In the genomic region with DNA sequence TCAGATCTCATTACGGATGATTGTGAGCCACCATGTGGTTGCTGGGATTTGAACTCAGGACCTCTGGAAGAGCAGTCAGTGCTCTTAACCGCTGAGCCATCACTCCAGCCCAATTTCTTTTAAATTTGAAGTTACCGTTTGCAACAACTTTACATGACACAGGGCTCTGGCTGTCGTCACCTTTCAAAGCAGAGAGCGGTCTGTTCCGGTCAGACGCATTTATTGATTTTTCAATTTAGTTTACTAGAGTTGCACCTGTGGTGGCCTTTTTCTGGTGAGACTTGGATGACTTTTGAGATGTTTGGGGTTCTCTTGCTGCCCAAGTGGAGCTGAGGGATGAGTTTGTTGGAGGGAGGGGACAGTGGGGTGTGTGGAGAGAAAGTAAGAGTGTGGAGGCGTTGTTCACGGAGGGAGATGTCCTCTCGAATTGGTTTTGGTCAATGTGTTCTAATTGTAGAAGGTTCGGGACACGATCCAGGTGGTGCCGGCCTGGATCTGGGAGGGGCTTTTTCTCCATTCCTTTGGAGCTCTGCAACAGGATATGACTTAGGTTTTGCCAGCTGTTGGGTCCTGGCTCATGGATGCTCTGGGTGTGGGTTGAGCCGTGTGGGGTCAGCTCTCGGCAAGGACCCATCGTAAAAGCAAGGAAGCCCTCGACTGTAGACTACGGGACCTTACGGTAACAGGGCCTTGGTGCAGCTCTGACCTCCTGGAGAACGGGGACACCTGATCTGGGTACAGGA, we compare ENCODE assay signal across 15 mouse cellular contexts. TPM values are rescaled to one million over a fixed set of nuclear protein-coding genes. Genes with fewer than 3 reads are reported as not detected.
DNase-seq lines count a peak whose midpoint lies in the region; ATAC-seq and TF ChIP-seq lines count a peak whose summit lies in the region.
"Had no signal": no experiment of that assay in that cellular context is flagged by ENCODE, and none has a peak within 500 bp of the region (broad histone marks: within the 10 kb centered on the region; RNA-seq: fewer than 3 reads in every experiment).

No protein-coding gene starts in this region.

- no peak for TF ChIP-seq POLR2A in small intestine, adult 2 months (IDR thresholded peaks at IDR 0.05; ENCODE audit: low read depth, low read length)

- H3K36me3 ChIP-seq in heart, embryonic 10.5 days: peaks cover 2% of the 10 kb centered on the region; the same call in 1 of the 2 replicates
- H3K36me3 ChIP-seq in C2C12 (ENCODE audit: control insufficient read depth, insufficient read depth): peaks cover 36% of the 10 kb centered on the region
- no peaks in the 10 kb centered on the region for H3K36me3 ChIP-seq in intestine, embryonic 15.5 days
- H3K36me3 ChIP-seq in small intestine, adult 2 months (ENCODE audit: control insufficient read depth, insufficient read depth, low read length): no peaks in the 10 kb centered on the region
- H3K36me3 ChIP-seq: embryonic facial prominence, embryonic 12.5 days; forebrain, embryonic 15.5 days; heart, embryonic 15.5 days; hindbrain, embryonic 13.5 days had no signal

- TF ChIP-seq CTCF in C2C12 (IDR thresholded peaks at IDR 0.05; ENCODE audit: control insufficient read depth, insufficient read depth, insufficient read length): no peak
- TF ChIP-seq CTCF in small intestine, adult 2 months (IDR thresholded peaks at IDR 0.05; ENCODE audit: extremely low read depth, insufficient read length, insufficient replicate concordance, low read depth, low read length): no peak

- no peaks in the 10 kb centered on the region for H3K27me3 ChIP-seq in heart, embryonic 10.5 days (ENCODE audit: insufficient read depth, poor library complexity, severe bottlenecking)
- no peaks in the 10 kb centered on the region for H3K27me3 ChIP-seq in C2C12 (ENCODE audit: control insufficient read depth, insufficient read depth, insufficient read length)
- H3K27me3 ChIP-seq in intestine, embryonic 15.5 days (replicated peaks): no peaks in the 10 kb centered on the region
- H3K27me3 ChIP-seq in small intestine, adult 2 months (ENCODE audit: control insufficient read depth, insufficient read depth, low read length): no peaks in the 10 kb centered on the region
- H3K27me3 ChIP-seq: embryonic facial prominence, embryonic 12.5 days; forebrain, embryonic 15.5 days; heart, embryonic 15.5 days; hindbrain, embryonic 13.5 days had no signal

- peaks cover 69% of the 10 kb centered on the region for H3K4me1 ChIP-seq in heart, embryonic 10.5 days
- H3K4me1 ChIP-seq in intestine, embryonic 15.5 days (replicated peaks): peaks cover 43% of the 10 kb centered on the region
- H3K4me1 ChIP-seq in small intestine, adult 2 months (ENCODE audit: control insufficient read depth, insufficient read depth, insufficient read length, low read length): peaks cover 66% of the 10 kb centered on the region

- ATAC-seq in intestine, embryonic 15.5 days: no peak
- no peak for ATAC-seq in megakaryocyte, adult 5-6 weeks (ENCODE audit: poor library complexity, severe bottlenecking)
- ATAC-seq: forebrain, embryonic 15.5 days had no signal

- peaks cover 100% of the 10 kb centered on the region for H3K79me2 ChIP-seq in C2C12 (ENCODE audit: control insufficient read depth, insufficient read depth)

- H3K79me3 ChIP-seq in C2C12 (ENCODE audit: low read depth): peaks cover 86% of the 10 kb centered on the region

- no peak overlapping the region for H3K9ac ChIP-seq in intestine, embryonic 15.5 days
- H3K9ac ChIP-seq: embryonic facial prominence, embryonic 12.5 days; forebrain, embryonic 15.5 days; heart, embryonic 15.5 days; hindbrain, embryonic 13.5 days had no signal

- 0 out of 2 replicates have a peak overlapping the region, but pooled peaks have one; percentile 30 for H3K27ac ChIP-seq in heart, embryonic 10.5 days
- H3K27ac ChIP-seq in intestine, embryonic 15.5 days: no peak overlapping the region
- peak overlapping the region; percentile 76 for H3K27ac ChIP-seq in small intestine, adult 2 months (ENCODE audit: insufficient read depth, low read depth, low read length)
- H3K27ac ChIP-seq: embryonic facial prominence, embryonic 12.5 days; forebrain, embryonic 15.5 days; heart, embryonic 15.5 days; hindbrain, embryonic 13.5 days had no signal

- no peaks in the 10 kb centered on the region for H3K9me3 ChIP-seq in heart, embryonic 10.5 days
- no peaks in the 10 kb centered on the region for H3K9me3 ChIP-seq in intestine, embryonic 15.5 days
- H3K9me3 ChIP-seq: embryonic facial prominence, embryonic 12.5 days; forebrain, embryonic 15.5 days; heart, embryonic 15.5 days; hindbrain, embryonic 13.5 days had no signal

- no peak overlapping the region for H3ac ChIP-seq in C2C12 (ENCODE audit: control insufficient read depth, insufficient read length, low read depth)

- 90% methylated on average over 20 of the region's 20 CpGs for WGBS in heart, embryonic 10.5 days
- 80% methylated on average over 20 of the region's 20 CpGs for WGBS in intestine, embryonic 15.5 days
- WGBS in small intestine, adult 2 months: 62% methylated on average over 20 of the region's 20 CpGs

- peak overlapping the region; percentile 27 for H3K4me2 ChIP-seq in intestine, embryonic 15.5 days (replicated peaks)
- H3K4me2 ChIP-seq: embryonic facial prominence, embryonic 12.5 days; forebrain, embryonic 15.5 days; heart, embryonic 15.5 days; hindbrain, embryonic 13.5 days had no signal

- DNase-seq in heart, embryonic 10.5 days (ENCODE audit: low spot score): no peak
- no peak for DNase-seq in heart, adult 8-10 months (ENCODE audit: low spot score)
- DNase-seq: adrenal gland, adult 8-10 months; cerebellum, adult 11-12 months; cerebellum, adult 9-10 months; gastrocnemius, postnatal 10 days; heart, postnatal 14 days had no signal

- H3K4me3 ChIP-seq in heart, embryonic 10.5 days: no peak overlapping the region
- no peak overlapping the region for H3K4me3 ChIP-seq in C2C12 (ENCODE audit: insufficient read depth, poor library complexity, severe bottlenecking)
- no peak overlapping the region for H3K4me3 ChIP-seq in intestine, embryonic 15.5 days (replicated peaks)
- H3K4me3 ChIP-seq in small intestine, adult 2 months (ENCODE audit: low read depth, low read length): peak overlapping the region; percentile 53
- H3K4me3 ChIP-seq: embryonic facial prominence, embryonic 12.5 days; forebrain, embryonic 15.5 days; heart, embryonic 15.5 days; hindbrain, embryonic 13.5 days had no signal

TF ChIP-seq in C2C12, 6 proteins besides CTCF, POLR2A, EP300 and RAD21:
- TF ChIP-seq MAX (IDR thresholded peaks at IDR 0.05) (no peak), MYOD1 (IDR thresholded peaks at IDR 0.05; ENCODE audit: control insufficient read depth, insufficient read length, low read depth) (peak; percentile 62)

RNA-seq across cellular contexts. Expression of a gene that starts 18.0 kb away (rescaled TPM):
- 9.6 and 11.6 TPM in 2 replicates for polyA plus RNA-seq in heart, embryonic 10.5 days (2016; fragmentation: Nextera tagmentation; extraction: Ambion mirVana)
- 10 to 100 TPM; 26.1 to 31.8 (median 27.3) TPM for total RNA-seq in heart, adult 8-10 months (2022)
- 36.2 TPM for polyA plus RNA-seq in C2C12 (2012; fragmentation: generic; extraction: Trizol)
- polyA plus RNA-seq in intestine, embryonic 15.5 days (2015; fragmentation: Nextera tagmentation; extraction: Ambion mirVana): 12.4 and 13.6 TPM in 2 replicates
- 10.5 and 25.1 TPM in 2 replicates for polyA plus RNA-seq in small intestine, adult 2 months (2012; rRNA removed)
- total RNA-seq in megakaryocyte, adult 5-6 weeks (2015): 11.5 and 13.1 TPM in 2 replicates
- total RNA-seq in megakaryocyte, adult 5-6 weeks (2017): 36.8 and 46.0 TPM in 2 replicates

RNA-seq across cellular contexts. Expression of a gene that starts 41.9 kb away (rescaled TPM):
- polyA plus RNA-seq in heart, embryonic 10.5 days (2016; fragmentation: Nextera tagmentation; extraction: Ambion mirVana): 1.3 and 2.3 TPM in 2 replicates
- 1 to 10 TPM; 3.2 to 7.3 (median 4.5) TPM for total RNA-seq in heart, adult 8-10 months (2022)
- 0.16 TPM for polyA plus RNA-seq in C2C12 (2012; fragmentation: generic; extraction: Trizol)
- 1.1 TPM in 2 replicates for polyA plus RNA-seq in intestine, embryonic 15.5 days (2015; fragmentation: Nextera tagmentation; extraction: Ambion mirVana)
- 2.9 and 4.7 TPM in 2 replicates for polyA plus RNA-seq in small intestine, adult 2 months (2012; rRNA removed)
- 1.0 and 1.2 TPM in 2 replicates for total RNA-seq in megakaryocyte, adult 5-6 weeks (2015)
- total RNA-seq in megakaryocyte, adult 5-6 weeks (2017): 1.2 and 4.4 TPM in 2 replicates
